Mouse (Mus musculus) CD4-positive, CD25-positive, alpha-beta regulatory T cell, adult 2 months (primary cell): ENCODE data around the gene Cyp2f2.

Experiments used
- DNase-seq: peaks from one replicate; pipeline ENCODE4 v3.0.0-alpha.2; 2012; ENCODE audit warnings: low read depth, low spot score

Gene Cyp2f2

DNA sequence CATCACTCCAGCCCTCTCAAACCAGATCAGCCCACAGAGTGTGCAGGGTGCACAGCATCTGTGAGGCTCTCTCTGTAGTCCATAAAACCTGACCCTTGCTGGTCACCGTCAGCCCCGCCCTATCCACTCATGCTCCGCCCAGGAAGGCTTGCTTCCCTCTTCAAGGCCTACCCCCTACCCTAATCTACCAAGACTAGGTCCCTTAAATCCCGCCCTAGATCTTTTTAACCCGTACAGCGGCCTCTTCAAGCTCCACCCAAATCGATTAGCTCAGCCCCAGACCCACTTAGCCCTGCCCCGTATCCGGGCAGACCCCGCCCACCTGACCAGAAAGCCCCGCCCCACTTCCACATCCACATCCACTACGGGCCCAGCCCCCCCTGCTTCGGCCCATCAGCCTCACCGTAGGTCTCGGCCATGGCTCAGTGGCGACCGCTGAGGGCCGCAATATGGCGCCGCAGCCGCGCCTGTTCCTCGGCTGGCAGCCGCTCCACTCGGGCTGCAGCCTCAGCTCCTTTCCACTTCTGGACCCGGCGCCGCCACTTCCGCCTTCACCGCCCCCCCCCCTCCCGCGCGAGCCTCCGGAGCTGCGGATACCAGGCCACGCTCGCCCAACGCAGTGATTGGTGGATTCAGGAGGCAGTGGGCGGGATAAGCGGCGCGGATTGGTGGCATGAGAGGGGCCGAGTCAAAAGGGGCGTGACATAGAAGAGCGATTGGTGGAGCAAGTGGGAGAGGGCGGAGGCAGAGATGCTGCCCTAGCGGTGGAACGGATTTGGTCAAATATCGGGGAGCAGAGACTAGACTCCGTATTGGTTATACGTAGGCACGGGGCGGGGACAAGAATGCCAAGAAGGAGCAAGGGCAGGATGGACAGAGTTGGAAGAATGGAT, 58.9 kb downstream of the Cyp2f2 start, which contains the start of gene Rab4b:
Gene Rab4b, minus strand, starts transcription at position 573 of the 893 bp plus-strand sequence.
- DNase-seq, result peak; percentile 100

DNA sequence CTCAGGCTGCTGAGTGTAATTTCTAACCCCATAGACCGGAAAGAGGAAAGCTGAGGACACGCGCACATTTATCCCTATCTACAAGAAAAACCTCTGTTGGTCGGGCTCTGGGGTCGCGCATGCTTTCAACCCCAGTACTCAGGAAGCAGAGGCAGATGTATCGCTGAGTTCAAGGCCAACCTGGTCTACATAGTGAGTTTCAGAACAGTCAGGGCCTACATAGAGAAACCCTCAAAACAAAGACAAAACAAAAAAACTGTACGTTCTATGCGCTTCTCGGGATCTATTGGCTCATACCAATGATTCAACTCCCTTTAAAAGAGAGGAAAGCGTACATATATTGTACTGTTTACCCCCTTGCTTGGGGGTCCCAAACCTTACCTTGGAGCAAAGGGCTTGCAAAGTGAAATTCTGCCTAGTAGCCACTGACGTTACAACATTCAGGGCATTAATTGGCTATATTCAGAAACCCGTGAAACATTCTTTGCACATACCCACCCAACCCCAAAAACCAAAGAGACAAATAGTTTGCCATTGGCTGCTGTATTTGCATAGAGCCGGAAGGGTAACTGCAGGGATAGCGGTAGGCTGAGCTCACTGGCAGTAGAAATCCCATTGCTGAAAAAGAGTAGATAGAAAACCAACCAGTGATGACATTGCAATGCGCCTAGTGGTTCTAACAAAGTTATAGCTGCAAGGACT, 59.7 kb downstream of the Cyp2f2 start:
- DNase-seq, result peak; percentile 23

DNA sequence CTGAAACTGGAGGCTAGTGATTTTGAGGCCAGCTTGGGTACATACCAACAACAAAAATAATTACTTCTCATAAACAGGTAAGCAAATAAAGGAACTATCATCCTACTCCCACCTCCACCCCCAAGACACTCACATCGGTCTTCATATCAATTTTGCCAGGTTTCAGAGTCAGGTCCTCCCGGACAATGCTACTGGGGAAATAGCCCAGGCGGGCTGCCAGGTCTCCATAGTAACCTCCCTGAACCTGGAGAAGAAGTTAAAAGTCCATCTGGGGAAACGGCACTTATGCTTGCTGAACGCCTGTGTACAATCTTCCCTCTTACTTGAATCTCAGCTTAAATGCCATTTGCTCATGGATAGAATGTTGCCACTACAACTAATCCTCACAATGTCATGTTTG, 60.3 kb downstream of the Cyp2f2 start:
- no peak for DNase-seq

DNA sequence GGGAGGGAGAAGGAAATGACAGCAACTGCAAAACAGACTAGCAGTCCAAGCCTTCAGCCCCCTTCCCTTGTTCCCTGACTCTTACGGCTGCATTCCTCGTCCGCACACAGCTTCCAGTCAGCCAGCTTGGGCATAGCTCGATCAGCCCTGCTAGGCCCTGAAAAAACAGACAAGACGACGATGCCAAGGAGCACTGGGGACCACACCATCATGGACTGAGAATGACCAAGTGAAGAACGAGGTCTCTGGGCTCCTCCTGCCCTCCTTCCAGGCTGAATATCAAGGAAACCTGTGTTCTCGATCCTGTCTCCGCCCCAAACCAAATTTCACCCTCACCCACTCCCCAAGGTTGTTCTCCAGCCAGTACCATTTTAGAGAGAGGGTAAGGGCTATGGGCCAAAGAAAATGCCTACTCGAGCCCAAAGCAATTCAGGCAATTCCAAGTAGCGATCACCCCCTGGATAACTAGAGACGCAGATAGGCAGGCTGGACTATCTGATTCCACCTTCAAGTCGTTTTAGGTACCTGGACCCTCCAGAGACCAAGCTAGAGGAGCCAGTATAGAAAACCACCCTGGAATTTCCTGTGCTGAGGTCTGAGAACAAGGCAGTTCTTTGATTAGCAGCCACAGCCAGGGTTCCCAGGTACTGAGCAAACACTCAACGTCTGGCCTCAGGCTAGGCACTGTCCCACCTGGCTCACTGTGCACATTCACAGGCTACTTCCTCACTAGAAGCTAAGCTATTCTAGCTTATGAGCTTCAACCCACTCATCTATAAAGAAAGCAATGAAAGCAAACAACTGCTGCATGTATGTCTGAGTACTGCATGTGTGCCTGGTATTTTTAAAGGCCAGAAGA, 61.4 kb downstream of the Cyp2f2 start, which contains the start of the genes Gm21983 and Mia:
Gene Gm21983, minus strand, starts transcription at position 250 of the 859 bp plus-strand sequence.
Gene Mia, minus strand, starts transcription at position 321 of the 859 bp plus-strand sequence.
- DNase-seq, result no peak

DNA sequence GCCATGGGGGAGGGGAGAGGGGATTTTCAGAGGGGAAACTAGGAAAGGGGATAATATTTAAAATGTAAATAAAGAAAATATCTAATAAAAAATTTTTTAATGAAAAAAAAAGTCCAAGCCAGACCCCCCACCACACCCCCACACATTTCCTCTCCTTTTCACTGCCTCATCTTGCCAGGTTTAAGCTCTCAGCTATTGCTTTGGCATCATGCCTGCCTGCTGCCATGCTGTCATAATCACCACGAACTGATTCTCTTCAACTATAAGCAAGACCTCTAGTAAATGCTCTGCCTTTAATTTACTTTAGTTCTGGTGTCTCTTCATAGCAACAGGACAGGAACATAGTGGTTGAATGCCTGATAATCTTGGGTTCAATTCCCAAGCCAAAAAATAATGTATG, 62.8 kb downstream of the Cyp2f2 start:
- DNase-seq, result no peak
